Mouse (Mus musculus): ENCODE data around the gene Tiam1. TPM values are rescaled to one million over a fixed set of nuclear protein-coding genes. Genes with fewer than 3 reads are reported as not detected.

Tiam1 gene
- total RNA-seq, 1 experiment from 2014 or later: 34.5 TPM

DNA sequence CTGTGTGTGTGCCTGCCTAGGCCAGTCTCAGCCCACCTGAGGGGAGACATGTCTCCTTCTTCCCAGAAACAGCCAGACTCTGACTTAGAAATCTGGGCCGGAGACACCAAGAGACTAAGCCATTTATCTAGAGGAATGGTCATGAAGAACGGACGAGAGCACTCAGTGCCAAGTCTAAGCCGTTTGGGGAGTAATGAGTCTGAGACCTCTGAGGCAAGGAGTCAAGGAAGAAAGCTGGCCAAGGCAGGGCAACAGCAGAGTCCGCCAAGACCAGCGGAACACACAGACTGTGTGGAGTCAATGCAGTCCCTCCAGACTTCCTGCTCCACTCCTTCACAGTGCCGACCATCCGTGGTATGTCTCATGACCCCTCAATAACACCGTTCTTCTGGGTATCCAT is 129.0 kb downstream of the Tiam1 start:
- ATAC-seq (replicated peaks; ENCODE audit: low read depth, poor library complexity, severe bottlenecking): no peak

DNA sequence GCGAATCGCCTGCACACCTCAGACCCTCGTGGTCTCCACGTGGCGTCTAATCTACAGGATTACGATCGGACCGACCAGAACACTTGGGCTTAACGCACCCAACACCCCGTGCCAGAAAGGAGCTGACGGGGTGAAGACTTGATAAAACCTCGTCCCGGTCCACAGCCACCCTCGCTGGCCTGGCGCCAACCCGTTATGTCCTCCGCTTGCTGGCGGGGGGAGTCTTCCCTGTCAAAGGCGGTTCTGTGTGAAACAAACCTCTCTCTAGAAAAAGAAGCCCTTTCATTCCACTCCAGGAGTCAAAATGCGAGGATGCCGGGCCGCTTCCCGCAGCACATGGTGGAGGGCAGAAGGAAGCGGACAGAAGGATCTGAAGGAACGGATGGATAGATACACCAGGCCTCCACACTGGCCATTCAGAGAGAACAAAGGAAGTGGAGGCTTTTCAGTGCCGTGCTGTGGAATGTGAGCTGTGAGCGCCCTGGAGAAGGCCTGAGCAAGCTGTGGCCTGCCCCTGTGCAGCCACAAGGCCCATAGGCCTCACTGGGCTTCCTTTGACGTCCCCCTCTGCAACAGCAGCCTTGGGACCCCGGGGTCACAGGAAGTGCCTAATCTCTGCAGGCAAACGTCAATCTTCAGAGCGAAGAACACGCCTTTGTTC is 131.9 kb downstream of the Tiam1 start:
- no peak for ATAC-seq (replicated peaks; ENCODE audit: low read depth, poor library complexity, severe bottlenecking)

DNA sequence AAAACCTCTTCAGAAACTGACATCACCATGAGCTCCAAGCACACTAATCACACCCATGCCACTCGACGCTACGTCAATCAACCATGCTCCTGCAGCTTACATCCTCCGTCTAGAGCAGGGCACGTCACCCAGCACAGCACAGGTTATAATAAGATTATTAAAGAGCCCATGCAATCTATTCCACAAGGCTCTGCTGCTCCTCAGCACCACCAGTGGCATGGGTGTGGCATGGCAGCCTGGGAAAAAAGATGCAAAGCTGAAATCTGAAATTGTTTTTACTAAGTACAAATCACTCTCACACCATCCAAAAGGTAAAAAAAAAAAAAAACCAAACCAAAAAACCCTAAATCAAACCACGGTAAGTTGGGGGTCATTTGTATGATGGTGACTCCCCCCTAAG is 135.1 kb downstream of the Tiam1 start:
- no peak; the same call in 1 of the 2 replicates for ATAC-seq (replicated peaks; ENCODE audit: low read depth, poor library complexity, severe bottlenecking)

DNA sequence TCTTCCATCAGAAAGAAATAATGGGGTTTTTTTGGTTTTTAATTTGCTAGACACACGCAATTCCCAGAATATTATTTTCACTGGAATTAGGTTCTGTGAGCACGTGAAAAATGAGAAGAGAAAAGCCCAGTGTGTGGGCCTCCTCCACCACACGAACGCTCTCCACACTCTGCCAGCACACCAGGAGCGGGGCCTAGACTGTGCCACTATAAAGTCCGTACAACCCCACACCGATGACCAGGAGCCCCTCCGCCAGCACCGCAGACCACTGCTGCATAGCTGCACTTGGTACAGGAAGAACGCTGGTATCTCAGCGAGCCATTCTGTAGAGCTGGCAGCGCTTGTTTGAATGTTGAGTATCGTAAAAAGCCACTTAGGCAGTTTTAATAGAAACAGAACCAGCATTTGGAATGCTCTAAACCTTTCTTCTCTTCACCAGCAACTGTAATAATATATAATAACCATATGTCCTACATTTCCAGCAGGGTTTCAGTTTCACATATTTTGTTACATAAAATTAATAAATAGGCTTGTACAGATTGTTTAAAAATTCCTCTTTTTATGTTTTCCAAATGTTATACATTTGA is 136.1 kb downstream of the Tiam1 start:
- ATAC-seq (replicated peaks; ENCODE audit: low read depth, poor library complexity, severe bottlenecking): no peak

DNA sequence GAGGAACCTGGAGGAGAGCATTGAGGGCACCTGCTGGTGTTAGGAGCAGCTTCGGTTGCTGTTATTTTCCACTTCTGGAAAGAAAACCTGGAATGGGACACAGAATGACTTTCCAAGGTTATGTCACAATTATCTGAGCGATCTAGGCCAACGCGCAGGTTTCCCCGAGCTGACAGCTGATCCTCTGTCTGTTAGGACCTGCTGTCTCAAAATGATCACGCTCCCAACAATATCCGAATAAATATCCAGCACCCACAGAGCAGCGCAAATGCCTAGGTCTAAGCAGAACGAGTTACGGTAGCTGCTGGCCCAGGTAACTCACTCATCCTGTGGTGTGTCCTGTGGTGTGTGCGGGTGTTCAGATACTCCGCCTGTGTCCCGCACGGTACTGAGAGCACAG is 140.0 kb downstream of the Tiam1 start:
- no peak for ATAC-seq (replicated peaks; ENCODE audit: low read depth, poor library complexity, severe bottlenecking)

DNA sequence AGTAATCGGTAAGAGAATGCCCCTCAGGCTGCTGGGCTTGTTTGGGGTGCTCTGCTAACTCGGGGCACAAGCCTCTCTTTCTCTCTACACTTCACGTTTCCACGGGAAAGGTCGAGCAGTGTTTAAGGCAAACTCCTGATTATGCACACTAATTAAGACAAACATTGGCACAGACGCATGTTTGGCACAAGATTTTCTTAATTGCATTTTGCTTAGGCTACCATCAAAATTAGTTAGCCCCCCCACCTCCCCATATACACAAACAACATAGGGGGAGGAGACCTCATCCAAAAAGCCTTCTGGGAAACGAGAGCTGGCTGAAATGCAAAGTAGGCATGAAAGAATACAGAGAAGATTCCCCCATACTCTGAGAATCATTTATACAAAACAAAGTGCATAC is 148.4 kb downstream of the Tiam1 start:
- no peak for ATAC-seq (replicated peaks; ENCODE audit: low read depth, poor library complexity, severe bottlenecking)

DNA sequence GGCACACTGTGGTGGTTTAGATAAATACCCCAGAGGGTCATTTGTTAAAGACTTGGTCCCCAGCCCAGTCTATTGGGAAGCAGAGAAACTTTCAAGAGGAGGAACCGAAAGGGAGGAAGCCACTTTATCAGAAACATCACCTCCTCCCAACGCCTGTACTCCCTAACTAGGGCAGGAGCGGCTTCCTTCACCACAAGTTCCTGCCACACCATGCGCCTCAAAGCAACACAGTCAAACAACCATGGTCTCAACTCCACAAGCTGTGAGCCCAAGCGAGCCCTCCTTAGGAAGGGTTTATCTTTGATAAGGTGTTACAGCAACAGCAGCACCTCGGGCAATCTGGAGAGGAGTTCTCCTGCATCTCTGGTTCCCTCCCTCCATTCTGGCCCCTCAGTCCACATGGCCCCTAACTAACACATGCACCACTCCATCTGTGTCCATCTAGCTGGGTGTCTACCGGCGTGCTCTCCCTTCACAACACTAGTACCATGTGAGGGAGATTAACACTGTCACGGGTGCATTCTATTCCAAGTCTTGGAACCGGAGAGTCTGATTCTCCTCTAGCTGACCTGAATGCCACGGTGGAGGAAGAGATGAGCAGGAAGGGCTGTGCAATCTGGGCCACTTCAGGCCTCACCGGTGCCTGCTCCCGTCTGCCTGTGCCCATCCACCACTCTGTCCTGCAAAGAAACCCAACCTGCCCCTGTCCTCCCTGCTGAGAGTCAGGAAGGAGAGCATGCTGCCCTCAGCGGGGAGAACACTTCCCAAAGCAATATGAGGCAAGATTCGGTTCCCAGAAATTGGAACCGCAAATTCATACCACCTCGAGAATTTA is 149.4 kb downstream of the Tiam1 start:
- peak; percentile 88 for ATAC-seq (replicated peaks; ENCODE audit: low read depth, poor library complexity, severe bottlenecking)

DNA sequence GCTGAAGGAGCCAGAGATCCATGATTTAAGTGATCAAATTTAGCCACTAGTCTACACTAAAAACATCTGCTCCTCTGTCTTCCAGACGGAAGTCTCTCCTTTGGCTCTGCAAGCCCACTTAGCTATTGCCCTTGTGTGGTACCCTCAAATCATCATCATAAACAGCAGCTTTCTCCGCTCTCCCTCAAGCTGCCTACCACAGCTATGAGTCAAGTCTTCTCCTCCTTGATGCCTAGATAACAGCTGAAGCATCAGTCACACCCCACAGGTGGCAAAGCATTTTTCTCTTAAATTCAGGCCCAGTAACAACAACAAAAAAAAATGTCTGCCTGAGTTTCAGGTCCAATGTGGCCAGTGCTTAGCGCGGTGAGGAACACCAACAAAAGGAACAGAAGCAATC is 150.1 kb downstream of the Tiam1 start:
- ATAC-seq (replicated peaks; ENCODE audit: low read depth, poor library complexity, severe bottlenecking): peak; percentile 12; the same call in 1 of the 2 replicates

DNA sequence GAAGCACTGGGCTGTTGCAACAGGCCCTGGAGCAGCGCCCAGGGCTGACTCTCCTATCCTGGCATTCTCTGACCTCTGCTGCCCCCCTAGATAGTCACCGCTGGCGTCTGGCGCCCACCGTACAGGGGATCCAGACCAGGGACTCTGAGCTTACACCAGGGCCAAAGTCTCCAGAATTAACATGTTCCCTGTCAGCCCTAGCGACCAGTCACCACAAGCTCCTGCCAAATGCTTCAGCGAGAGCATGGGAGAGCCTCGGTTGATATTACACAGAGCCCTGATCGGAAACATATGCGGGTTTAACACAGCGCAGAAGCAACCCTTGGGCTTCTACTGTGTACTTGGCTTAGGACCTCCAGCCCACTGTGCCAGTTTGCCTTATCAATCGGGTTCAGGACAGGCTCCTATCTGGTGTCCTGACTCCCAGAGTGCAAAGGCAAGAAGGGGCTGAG is 151.8 kb downstream of the Tiam1 start:
- ATAC-seq (replicated peaks; ENCODE audit: low read depth, poor library complexity, severe bottlenecking): no peak; the same call in 1 of the 2 replicates

DNA sequence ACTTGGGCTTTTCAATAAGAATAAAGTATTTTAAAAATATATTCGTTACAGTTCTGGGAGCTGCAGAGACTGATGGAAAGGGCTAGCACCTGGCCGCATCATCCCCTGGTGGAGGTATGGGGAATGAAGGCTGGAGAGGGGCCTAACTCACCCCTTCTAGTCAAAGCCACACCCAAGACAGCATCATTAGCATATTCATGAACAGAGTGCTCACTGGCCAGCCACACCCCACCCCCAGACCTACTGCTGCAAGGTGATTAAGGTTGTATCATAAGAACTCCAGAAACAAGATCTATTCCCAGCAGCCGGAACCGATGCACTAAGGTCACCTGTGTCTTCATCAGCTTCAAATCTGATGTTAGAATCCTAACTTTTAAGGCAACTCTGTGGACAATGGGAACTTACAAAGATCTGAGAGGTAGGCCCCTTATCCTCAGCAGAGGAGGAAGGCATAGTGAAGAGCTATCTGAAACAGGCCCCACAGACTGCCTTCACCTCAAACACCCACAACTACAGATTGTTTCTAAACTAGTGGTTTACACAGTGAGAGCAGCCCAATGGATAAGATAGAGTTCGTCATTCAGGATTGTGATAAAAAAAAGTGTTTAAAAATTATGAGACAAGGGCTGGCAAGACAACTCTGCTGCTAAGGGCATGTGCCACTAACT is 153.1 kb downstream of the Tiam1 start:
- no peak for ATAC-seq (replicated peaks; ENCODE audit: low read depth, poor library complexity, severe bottlenecking)

DNA sequence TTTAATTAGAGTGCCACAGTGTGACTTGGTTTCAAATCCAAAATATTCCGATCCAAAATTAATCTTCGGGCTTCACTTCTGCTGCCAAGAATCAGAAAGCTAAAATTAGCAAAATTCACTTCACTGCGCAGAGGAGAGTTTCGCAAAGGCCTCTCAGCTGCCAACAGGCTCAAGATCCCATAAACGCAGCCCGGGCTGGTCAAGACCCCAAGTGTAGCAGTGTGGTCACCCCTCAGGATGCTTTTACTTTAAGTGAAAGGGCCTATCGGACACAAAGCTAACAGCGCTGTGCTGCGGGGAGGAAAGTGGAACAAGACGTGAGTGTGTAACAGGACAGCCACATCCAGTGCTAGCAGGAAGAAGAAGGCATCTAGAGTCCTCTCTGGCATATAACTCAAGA is 153.8 kb downstream of the Tiam1 start:
- ATAC-seq (replicated peaks; ENCODE audit: low read depth, poor library complexity, severe bottlenecking): no peak

DNA sequence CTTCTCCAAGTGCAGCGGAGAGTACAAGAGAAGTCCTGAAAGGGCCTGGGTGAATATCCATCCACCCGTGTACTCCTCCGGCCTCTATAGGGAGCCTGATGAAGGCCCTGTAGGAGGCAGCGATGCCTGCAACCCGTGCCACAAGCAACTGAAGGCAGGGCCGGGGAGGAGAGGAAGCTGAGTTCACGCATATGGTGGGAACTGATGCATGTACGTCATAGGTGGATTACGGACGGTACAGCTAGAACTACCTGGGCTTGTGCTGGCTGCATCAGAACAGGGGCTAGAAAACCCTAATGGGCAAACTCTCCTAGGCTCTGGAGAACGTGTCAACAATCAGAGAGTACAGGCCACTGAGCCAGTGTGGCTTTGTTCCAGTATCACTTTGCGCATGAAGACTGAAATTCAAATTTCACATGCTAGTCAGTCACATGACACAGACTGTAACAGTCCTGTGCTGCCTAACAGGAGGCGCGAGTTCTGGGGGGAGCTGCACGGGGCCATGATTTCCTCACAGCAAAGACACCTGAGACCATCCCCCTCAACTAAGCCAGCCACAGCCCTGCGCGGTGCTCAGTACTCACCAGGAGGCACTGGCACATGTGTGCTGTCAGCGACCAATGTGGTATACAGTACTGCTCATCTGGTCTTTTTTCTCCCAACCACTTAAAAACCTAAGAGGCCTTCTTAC is 156.8 kb downstream of the Tiam1 start:
- ATAC-seq (replicated peaks; ENCODE audit: low read depth, poor library complexity, severe bottlenecking): peak; percentile 24

DNA sequence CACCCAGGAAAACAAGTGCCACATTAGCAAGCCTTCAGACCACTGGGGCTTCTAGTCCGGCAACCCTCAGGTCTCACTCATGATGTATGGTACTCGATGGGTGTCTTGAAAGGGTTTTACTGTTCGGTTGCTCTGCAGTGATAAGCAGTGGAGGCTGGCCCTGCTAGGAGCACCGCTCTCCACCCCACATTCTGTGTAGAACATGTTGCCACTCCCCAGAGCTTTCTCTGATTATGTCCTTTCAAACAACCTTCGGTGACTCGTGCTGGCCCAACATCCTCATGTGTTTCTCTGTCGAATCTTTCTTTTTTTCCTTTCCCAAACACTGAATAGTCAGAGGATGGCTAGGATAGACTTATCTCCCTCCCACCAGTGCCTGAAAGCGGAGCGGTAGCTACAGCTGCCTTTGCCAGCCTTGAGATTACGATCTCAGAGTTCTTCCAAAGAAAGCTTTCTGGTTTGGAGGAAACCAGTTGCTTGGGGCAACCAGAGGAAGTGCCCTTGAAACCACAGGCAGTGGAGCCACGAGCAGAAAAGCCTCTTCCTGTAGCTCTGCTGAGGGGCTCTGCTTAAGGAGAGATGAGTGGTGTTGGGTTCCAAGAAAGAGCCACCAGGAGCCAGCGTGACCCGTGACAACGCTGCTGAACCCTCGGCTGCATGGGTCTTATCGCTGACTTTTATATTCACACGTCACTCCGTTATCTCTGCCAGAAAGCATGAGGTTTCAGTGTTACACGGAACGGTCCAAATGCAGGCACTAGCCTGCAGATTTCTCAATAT is 157.7 kb downstream of the Tiam1 start:
- ATAC-seq (replicated peaks; ENCODE audit: low read depth, poor library complexity, severe bottlenecking): peak; percentile 86

DNA sequence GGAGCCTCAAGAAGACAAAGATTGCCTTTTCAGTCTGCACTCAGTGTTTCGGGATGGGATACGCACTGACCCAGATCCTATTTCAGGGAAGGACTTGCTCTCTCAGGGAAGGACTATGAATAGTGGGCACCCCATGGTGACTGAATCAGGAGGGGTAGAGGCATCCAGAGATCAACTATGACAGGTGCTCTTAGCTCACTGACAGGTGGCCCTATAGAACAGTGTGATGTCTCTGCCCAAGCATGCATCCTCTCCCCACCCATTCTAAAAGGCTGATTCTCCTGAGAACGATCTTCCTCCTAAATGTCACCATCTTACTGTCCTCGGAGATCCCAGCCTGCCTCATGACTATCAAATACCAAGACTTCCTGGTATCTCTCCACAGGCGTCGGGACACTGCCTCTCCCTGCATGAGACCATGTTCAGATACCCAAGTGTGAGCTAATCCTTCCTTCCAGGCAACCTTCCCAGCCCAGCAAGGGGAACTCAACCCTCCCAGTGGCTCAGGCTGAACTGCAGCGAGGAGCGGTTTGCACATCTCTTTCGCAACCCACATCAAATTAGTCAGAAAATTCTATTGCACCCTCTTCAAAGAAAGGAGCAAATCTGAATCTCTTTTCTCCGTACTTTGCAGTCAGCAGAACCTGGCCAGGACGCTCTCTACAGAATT is 163.4 kb downstream of the Tiam1 start:
- peak; percentile 75 for ATAC-seq (replicated peaks; ENCODE audit: low read depth, poor library complexity, severe bottlenecking)

DNA sequence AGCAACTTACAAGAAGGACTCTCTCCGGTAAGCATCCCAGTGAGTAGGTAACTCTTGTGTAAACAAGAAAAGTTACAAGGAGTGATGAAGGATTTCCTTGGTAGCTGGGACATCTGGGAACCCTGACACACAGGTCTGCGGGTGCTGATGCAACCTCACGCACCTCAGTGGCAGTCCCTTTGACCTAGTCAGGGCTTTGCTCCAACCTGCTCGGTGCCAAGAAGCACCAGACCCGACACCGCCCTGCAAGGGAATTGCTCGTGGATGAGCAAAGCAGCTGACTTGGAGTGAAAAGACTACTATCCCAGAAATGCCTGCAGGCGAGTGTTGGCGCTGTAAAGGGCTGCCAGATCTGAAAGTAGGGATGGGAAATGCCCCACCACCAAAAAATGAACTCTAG is 168.1 kb downstream of the Tiam1 start:
- ATAC-seq (replicated peaks; ENCODE audit: low read depth, poor library complexity, severe bottlenecking): no peak

DNA sequence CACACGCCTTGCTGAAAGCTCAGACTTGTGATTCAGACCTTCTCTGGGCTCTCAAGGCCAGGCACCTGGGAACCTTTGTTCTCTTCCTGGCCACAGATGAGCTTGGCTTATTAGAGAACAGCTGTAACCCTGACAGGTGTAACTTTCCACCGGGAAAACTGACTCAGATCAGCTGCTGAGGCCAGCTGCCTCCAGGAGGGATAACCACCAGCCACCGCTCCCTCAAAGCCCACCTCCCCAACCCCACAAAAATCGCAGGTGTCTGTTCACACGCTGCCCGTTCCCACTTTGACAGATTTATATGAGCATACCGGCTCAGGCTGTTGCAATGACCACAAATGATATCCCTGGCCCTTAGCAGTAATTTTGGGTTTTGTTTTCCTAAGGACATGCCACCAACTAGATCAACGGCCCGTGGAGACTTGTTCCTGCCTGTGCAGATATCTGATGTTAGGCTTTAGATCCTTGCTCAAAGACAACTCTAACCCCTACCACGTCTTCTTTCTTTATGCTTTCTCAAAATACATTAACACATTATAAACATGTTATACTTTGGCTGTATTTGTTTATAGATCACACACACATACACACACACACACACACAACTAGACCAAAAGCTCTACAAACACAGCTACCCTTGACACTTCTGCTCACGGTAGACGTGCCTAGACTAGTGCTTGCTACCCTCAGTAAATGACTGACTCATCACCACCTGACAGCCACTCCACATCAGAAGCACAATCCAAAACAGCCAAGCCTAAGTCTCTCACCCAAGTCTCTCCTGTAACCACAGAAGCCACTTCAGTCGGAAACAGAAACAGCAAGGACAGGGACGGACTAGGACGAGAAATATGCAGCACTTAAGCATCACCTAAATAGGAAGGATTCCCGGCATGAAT is 169.5 kb downstream of the Tiam1 start:
- ATAC-seq (replicated peaks; ENCODE audit: low read depth, poor library complexity, severe bottlenecking): no peak

DNA sequence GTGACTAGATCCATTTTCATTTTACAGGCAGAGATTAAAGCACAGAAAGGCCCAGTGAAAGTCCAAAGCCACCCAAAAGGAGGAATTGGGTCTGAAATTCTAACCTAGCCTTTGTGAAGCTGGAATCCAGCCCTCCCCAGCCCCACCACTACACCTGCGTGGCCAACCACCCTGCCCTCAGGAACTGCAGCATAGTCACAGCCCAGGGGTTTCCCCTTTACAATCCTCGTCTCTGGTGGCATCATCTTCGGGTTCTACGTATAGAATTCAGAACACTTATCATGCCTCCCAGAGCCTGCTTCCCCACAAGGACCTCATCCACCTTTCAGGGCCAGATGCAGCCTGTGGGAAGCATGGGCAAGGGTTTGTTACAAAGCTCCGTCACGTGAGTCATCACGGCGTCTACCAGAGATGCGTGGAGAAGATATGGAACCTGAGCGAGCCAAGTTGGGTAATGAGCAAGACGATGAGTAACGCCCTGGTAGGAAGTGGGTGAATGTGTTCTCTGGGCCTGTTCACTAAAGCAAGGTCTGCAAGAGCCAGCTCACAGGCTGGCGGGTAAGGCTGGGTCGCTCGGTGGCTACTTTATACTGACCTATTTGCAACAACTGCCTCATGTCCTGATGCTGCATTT is 170.6 kb downstream of the Tiam1 start:
- peak; percentile 73 for ATAC-seq (replicated peaks; ENCODE audit: low read depth, poor library complexity, severe bottlenecking)

All from common myeloid progenitor, adult 5-6 weeks (primary cell).